ENCODE assay signal across 23 mouse cellular contexts in the genomic region with DNA sequence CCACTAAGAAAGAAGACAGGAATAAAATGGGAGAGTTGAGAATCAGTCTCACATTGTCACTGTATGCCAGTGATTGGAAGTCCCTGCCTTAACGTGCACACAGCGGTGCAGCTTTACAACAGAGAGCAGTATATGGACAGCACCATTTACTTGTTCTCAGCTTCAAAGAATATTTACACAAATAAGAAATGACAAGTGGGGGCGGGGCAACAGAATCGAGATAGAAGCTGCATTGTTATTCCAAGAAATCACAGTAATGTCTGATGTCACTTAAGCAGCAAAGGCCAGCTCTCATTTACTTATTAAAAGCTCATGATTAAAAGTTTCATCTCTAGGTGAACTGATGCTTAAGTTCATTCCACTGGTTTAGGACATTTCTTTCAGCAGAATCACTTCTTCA.
DNase-seq lines count a peak whose midpoint lies in the region; ATAC-seq and TF ChIP-seq lines count a peak whose summit lies in the region.
"Had no signal": no experiment of that assay in that cellular context is flagged by ENCODE, and none has a peak within 500 bp of the region (broad histone marks: within the 10 kb centered on the region; RNA-seq: fewer than 3 reads in every experiment).

No protein-coding gene starts in this region.

- no peak for ATAC-seq in lung, embryonic 14.5 days (ENCODE audit: insufficient read depth)
- no peak; the same call in 1 of the 2 replicates for ATAC-seq in embryonic facial prominence, embryonic 14.5 days (ENCODE audit: low read depth)
- ATAC-seq in liver, postnatal 0 days: no peak
- no peak for ATAC-seq in hindbrain, postnatal 0 days
- ATAC-seq: activated CD4-positive, CD25-positive, alpha-beta regulatory T cell, adult 4 months; forebrain, embryonic 14.5 days; forebrain, embryonic 16.5 days; Patski had no signal

- H3K27ac ChIP-seq in lung, embryonic 14.5 days (ENCODE audit: low read depth): no peak overlapping the region
- no peak overlapping the region for H3K27ac ChIP-seq in embryonic facial prominence, embryonic 10.5 days (replicated peaks)
- H3K27ac ChIP-seq in embryonic facial prominence, embryonic 14.5 days (replicated peaks; ENCODE audit: low read depth, low read length): no peak overlapping the region
- H3K27ac ChIP-seq in liver, postnatal 0 days (ENCODE audit: low read depth): no peak overlapping the region
- no peak overlapping the region for H3K27ac ChIP-seq in hindbrain, postnatal 0 days
- H3K27ac ChIP-seq: embryonic facial prominence, embryonic 13.5 days; forebrain, embryonic 10.5 days; forebrain, embryonic 12.5 days had no signal

- H3K9ac ChIP-seq in lung, embryonic 14.5 days: no peak overlapping the region
- H3K9ac ChIP-seq in embryonic facial prominence, embryonic 14.5 days (ENCODE audit: low read depth, low read length): no peak overlapping the region
- H3K9ac ChIP-seq in liver, postnatal 0 days (replicated peaks): no peak overlapping the region
- H3K9ac ChIP-seq in hindbrain, postnatal 0 days (replicated peaks; ENCODE audit: low read length): no peak overlapping the region
- H3K9ac ChIP-seq: embryonic facial prominence, embryonic 13.5 days; forebrain, embryonic 12.5 days had no signal

- no peak overlapping the region for H3K4me3 ChIP-seq in lung, embryonic 14.5 days (ENCODE audit: low read depth, low read length)
- no peak overlapping the region for H3K4me3 ChIP-seq in embryonic facial prominence, embryonic 10.5 days
- H3K4me3 ChIP-seq in embryonic facial prominence, embryonic 14.5 days (ENCODE audit: low read depth, low read length): no peak overlapping the region
- H3K4me3 ChIP-seq in liver, postnatal 0 days (ENCODE audit: low read depth, low read length): no peak overlapping the region
- H3K4me3 ChIP-seq in hindbrain, postnatal 0 days (ENCODE audit: low read length): no peak overlapping the region
- H3K4me3 ChIP-seq: embryonic facial prominence, embryonic 13.5 days; forebrain, embryonic 10.5 days; forebrain, embryonic 12.5 days had no signal

- WGBS in lung, embryonic 14.5 days: 40% methylated on average over 4 of the region's 4 CpGs
- 56% methylated on average over 4 of the region's 4 CpGs for WGBS in embryonic facial prominence, embryonic 10.5 days
- 38% methylated on average over 4 of the region's 4 CpGs for WGBS in embryonic facial prominence, embryonic 14.5 days
- 70% methylated on average over 4 of the region's 4 CpGs for WGBS in liver, postnatal 0 days (ENCODE audit: insufficient replicate concordance)
- WGBS in hindbrain, postnatal 0 days: 70% methylated on average over 4 of the region's 4 CpGs

- peak; percentile 32 for DNase-seq in lung, embryonic 14.5 days
- DNase-seq in lung, postnatal 14 days: no peak
- peak; percentile 37 for DNase-seq in embryonic facial prominence, embryonic 10.5 days (ENCODE audit: low spot score)
- peak; percentile 35 for DNase-seq in embryonic facial prominence, embryonic 14.5 days (ENCODE audit: low spot score)
- DNase-seq in retina, postnatal 1 day: peak; percentile 95
- DNase-seq in liver, postnatal 0 days: no peak
- DNase-seq in hindbrain, postnatal 0 days (ENCODE audit: low spot score): no peak
- DNase-seq in right cerebral cortex, postnatal 4 days: no peak
- DNase-seq: adrenal gland, adult 8-10 months; adrenal gland, postnatal 14 days; adrenal gland, postnatal 36 days; cerebellum, adult 18-20 months; cerebellum, adult 8-10 months; cerebellum, adult 9-11 months; cerebellum, postnatal 14 days; cerebellum, postnatal 36 days had no signal

- no peak overlapping the region for H3K4me2 ChIP-seq in lung, embryonic 14.5 days
- H3K4me2 ChIP-seq in embryonic facial prominence, embryonic 14.5 days (ENCODE audit: low read depth, low read length): no peak overlapping the region
- no peak overlapping the region for H3K4me2 ChIP-seq in liver, postnatal 0 days (ENCODE audit: low read depth, low read length)
- no peak overlapping the region for H3K4me2 ChIP-seq in hindbrain, postnatal 0 days (ENCODE audit: low read depth, low read length)
- H3K4me2 ChIP-seq: embryonic facial prominence, embryonic 13.5 days; forebrain, embryonic 12.5 days had no signal

- H3K4me1 ChIP-seq in lung, embryonic 14.5 days (ENCODE audit: insufficient read depth): no peaks in the 10 kb centered on the region
- peaks cover 12% of the 10 kb centered on the region for H3K4me1 ChIP-seq in embryonic facial prominence, embryonic 10.5 days
- no peaks in the 10 kb centered on the region for H3K4me1 ChIP-seq in embryonic facial prominence, embryonic 14.5 days (ENCODE audit: control insufficient read depth, insufficient read depth, low read length)
- H3K4me1 ChIP-seq in liver, postnatal 0 days (ENCODE audit: insufficient read depth): no peaks in the 10 kb centered on the region
- H3K4me1 ChIP-seq in hindbrain, postnatal 0 days (ENCODE audit: insufficient read depth, low read length): no peaks in the 10 kb centered on the region
- H3K4me1 ChIP-seq: embryonic facial prominence, embryonic 13.5 days; forebrain, embryonic 10.5 days; forebrain, embryonic 12.5 days had no signal

- no peak for TF ChIP-seq EP300 in liver, postnatal 0 days (IDR thresholded peaks at IDR 0.05; ENCODE audit: low read depth)

- H3K27me3 ChIP-seq in lung, embryonic 14.5 days (ENCODE audit: insufficient read depth, low read length): no peaks in the 10 kb centered on the region
- no peaks in the 10 kb centered on the region for H3K27me3 ChIP-seq in embryonic facial prominence, embryonic 10.5 days (replicated peaks; ENCODE audit: low read depth, poor library complexity, severe bottlenecking)
- no peaks in the 10 kb centered on the region for H3K27me3 ChIP-seq in embryonic facial prominence, embryonic 14.5 days (replicated peaks; ENCODE audit: control insufficient read depth, insufficient read depth, low read length)
- H3K27me3 ChIP-seq in liver, postnatal 0 days (ENCODE audit: insufficient read depth, low read length): no peaks in the 10 kb centered on the region
- no peaks in the 10 kb centered on the region for H3K27me3 ChIP-seq in hindbrain, postnatal 0 days (ENCODE audit: insufficient read depth, low read length)
- H3K27me3 ChIP-seq: embryonic facial prominence, embryonic 13.5 days; forebrain, embryonic 12.5 days had no signal

- H3K9me3 ChIP-seq in lung, embryonic 14.5 days (ENCODE audit: low read depth, low read length): no peaks in the 10 kb centered on the region
- H3K9me3 ChIP-seq in embryonic facial prominence, embryonic 10.5 days: no peaks in the 10 kb centered on the region
- H3K9me3 ChIP-seq in embryonic facial prominence, embryonic 14.5 days (ENCODE audit: control insufficient read depth, low read length): no peaks in the 10 kb centered on the region
- H3K9me3 ChIP-seq in liver, postnatal 0 days (ENCODE audit: low read length): no peaks in the 10 kb centered on the region
- H3K9me3 ChIP-seq in hindbrain, postnatal 0 days (ENCODE audit: low read length): no peaks in the 10 kb centered on the region
- H3K9me3 ChIP-seq: embryonic facial prominence, embryonic 13.5 days; forebrain, embryonic 10.5 days; forebrain, embryonic 12.5 days had no signal

- no peaks in the 10 kb centered on the region for H3K36me3 ChIP-seq in lung, embryonic 14.5 days (ENCODE audit: insufficient read depth)
- no peaks in the 10 kb centered on the region for H3K36me3 ChIP-seq in embryonic facial prominence, embryonic 10.5 days (replicated peaks)
- H3K36me3 ChIP-seq in embryonic facial prominence, embryonic 14.5 days (ENCODE audit: control insufficient read depth, insufficient read depth, low read length): no peaks in the 10 kb centered on the region
- no peaks in the 10 kb centered on the region for H3K36me3 ChIP-seq in liver, postnatal 0 days (replicated peaks; ENCODE audit: insufficient read depth, low read length)
- H3K36me3 ChIP-seq in hindbrain, postnatal 0 days (ENCODE audit: insufficient read depth, low read length): no peaks in the 10 kb centered on the region
- H3K36me3 ChIP-seq: embryonic facial prominence, embryonic 13.5 days; forebrain, embryonic 10.5 days; forebrain, embryonic 12.5 days had no signal

- TF ChIP-seq CTCF in lung, embryonic 14.5 days (IDR thresholded peaks at IDR 0.05; ENCODE audit: low read depth): no peak
- TF ChIP-seq CTCF in liver, postnatal 0 days (IDR thresholded peaks at IDR 0.05; ENCODE audit: low read depth): no peak
- no peak for TF ChIP-seq CTCF in hindbrain, postnatal 0 days (IDR thresholded peaks at IDR 0.05; ENCODE audit: low read depth)

Comparison
In these comparisons a context has a peak if more than half of its experiments do, and no peak if none do; other contexts are left out.
1. DNase-seq: peak in lung, embryonic 14.5 days (single experiment), embryonic facial prominence, embryonic 10.5 days (single experiment), embryonic facial prominence, embryonic 14.5 days (single experiment) and retina, postnatal 1 day (single experiment); none in lung, postnatal 14 days (single experiment), liver, postnatal 0 days (single experiment), hindbrain, postnatal 0 days (single experiment) and right cerebral cortex, postnatal 4 days (single experiment).